In genomic region chr4:85404424-85405194, GRCm38 (mm10) we compare ENCODE assay signal across 8 mouse cellular contexts.
DNase-seq lines count a peak whose midpoint lies in the region; ATAC-seq and TF ChIP-seq lines count a peak whose summit lies in the region.

No protein-coding gene starts in this region.

- no peak for TF ChIP-seq POLR2A in lung, adult 2 months (IDR thresholded peaks at IDR 0.05; ENCODE audit: borderline replicate concordance, extremely low read depth, low read depth, low read length)

- no peaks in the 10 kb centered on the region for H3K27me3 ChIP-seq in E14TG2a.4 (ENCODE audit: insufficient read depth, low read length)
- H3K27me3 ChIP-seq in kidney, postnatal 0 days (ENCODE audit: insufficient read depth, low read length) = no peaks in the 10 kb centered on the region

- no peak overlapping the region for H3K9ac ChIP-seq in kidney, postnatal 0 days (ENCODE audit: low read depth, low read length)

- peak; percentile 100 for TF ChIP-seq CTCF in E14TG2a.4 (conservative IDR thresholded peaks at IDR 0.05; ENCODE audit: low read length)
- TF ChIP-seq CTCF in kidney, postnatal 0 days (IDR thresholded peaks at IDR 0.05; ENCODE audit: low read depth) = peak; percentile 86
- TF ChIP-seq CTCF in lung, adult 2 months (IDR thresholded peaks at IDR 0.05; ENCODE audit: insufficient read depth, low read length) = peak; percentile 61

- 42% methylated on average over 10 of the region's 10 CpGs for WGBS in kidney, postnatal 0 days
- WGBS in lung, adult 2 months = 42% methylated on average over 10 of the region's 10 CpGs

- peak; percentile 43 for DNase-seq in Muller cell, postnatal 12 days (ENCODE audit: inconsistent ontology term)
- DNase-seq in cerebellum, adult 9-10 months = peak; percentile 75
- peak; percentile 68 for DNase-seq in forelimb bud, embryonic 11.5 days (ENCODE audit: low read depth, low spot score)
- peak; percentile 82 for DNase-seq in kidney, postnatal 0 days (ENCODE audit: low spot score)
- DNase-seq in lung, adult 2 months = peak; percentile 57
- peak; percentile 51 for DNase-seq in retina, postnatal 7 days (ENCODE audit: low read depth, low spot score)
- DNase-seq in spleen, adult 12 weeks (ENCODE audit: low spot score) = no peak

- no peak overlapping the region for H3K27ac ChIP-seq in kidney, postnatal 0 days

- H3K9me3 ChIP-seq in E14TG2a.4 (ENCODE audit: low read length) = no peaks in the 10 kb centered on the region
- H3K9me3 ChIP-seq in kidney, postnatal 0 days (replicated peaks; ENCODE audit: low read length) = no peaks in the 10 kb centered on the region

- peaks cover 7% of the 10 kb centered on the region; the same call in 1 of the 2 replicates for H3K4me1 ChIP-seq in E14TG2a.4 (replicated peaks; ENCODE audit: low read depth, low read length)
- no peaks in the 10 kb centered on the region for H3K4me1 ChIP-seq in kidney, postnatal 0 days (replicated peaks; ENCODE audit: insufficient read depth, low read length)
- H3K4me1 ChIP-seq in lung, adult 2 months (ENCODE audit: control insufficient read depth, insufficient read depth, low read length) = no peaks in the 10 kb centered on the region

- peak; percentile 46; the same call in 1 of the 2 replicates for ATAC-seq in kidney, postnatal 0 days (replicated peaks; ENCODE audit: low FRiP score, low read depth)

- no peaks in the 10 kb centered on the region for H3K36me3 ChIP-seq in E14TG2a.4 (ENCODE audit: insufficient read depth, low read length)
- H3K36me3 ChIP-seq in kidney, postnatal 0 days (ENCODE audit: insufficient read depth, low read length) = no peaks in the 10 kb centered on the region

- no peak overlapping the region for H3K4me3 ChIP-seq in E14TG2a.4 (replicated peaks; ENCODE audit: low read length)
- no peak overlapping the region for H3K4me3 ChIP-seq in kidney, postnatal 0 days (replicated peaks; ENCODE audit: low read depth, low read length)
- H3K4me3 ChIP-seq in lung, adult 2 months (replicated peaks; ENCODE audit: extremely low read depth, low read depth, low read length) = no peak overlapping the region

- H3K4me2 ChIP-seq in kidney, postnatal 0 days (ENCODE audit: low read length) = no peak overlapping the region
